Mouse (Mus musculus): ENCODE data around the gene Bri3. TPM values are rescaled to one million over a fixed set of nuclear protein-coding genes. Genes with fewer than 3 reads are reported as not detected.

Gene Bri3
- total and polyA plus RNA-seq, 2 experiments from 2014 or later = 19.4 to 124 TPM

DNA sequence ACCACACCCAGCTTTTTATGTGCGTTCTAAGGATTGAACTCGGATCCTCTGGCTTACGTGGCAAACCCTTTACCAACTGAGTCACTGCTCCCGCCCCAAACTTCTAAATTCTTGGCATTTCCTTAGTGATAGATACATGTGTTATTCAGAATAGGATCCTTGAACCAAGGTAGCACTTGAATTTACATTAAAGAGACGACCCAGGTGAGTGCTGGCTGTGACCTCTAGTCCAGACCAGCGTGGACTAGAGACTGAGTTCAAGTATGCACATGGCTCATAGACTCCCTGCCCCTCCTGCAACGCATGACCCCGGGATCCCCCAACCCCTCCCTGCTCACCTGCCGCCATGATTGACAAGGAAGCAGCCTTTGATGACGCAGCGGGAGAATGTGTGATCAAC is 162.0 kb downstream of the Bri3 start:
- Histone ChIP-seq H3K9ac (replicated peaks; ENCODE audit: low read length, poor library complexity, severe bottlenecking) (no peak overlapping the region), H3K9me3 (ENCODE audit: low read length) (no peaks in the 10 kb centered on the region), H3K27me3 (ENCODE audit: insufficient read depth, low read length) (no peaks in the 10 kb centered on the region), H3K4me1 (ENCODE audit: insufficient read depth, low read length) (no peaks in the 10 kb centered on the region), H3K4me2 (ENCODE audit: low read depth, low read length, poor library complexity, severe bottlenecking) (no peak overlapping the region), H3K36me3 (ENCODE audit: insufficient read depth, low read length) (no peaks in the 10 kb centered on the region), H3K4me3 (ENCODE audit: low read depth, low read length) (no peak overlapping the region), H3K27ac (ENCODE audit: low read depth, low read length) (no peak overlapping the region)
- 88% methylated on average over 11 of the region's 11 CpGs for WGBS
- ATAC-seq (ENCODE audit: low FRiP score) (no peak), DNase-seq (ENCODE audit: low spot score) (no peak)
- TF ChIP-seq CTCF (IDR thresholded peaks at IDR 0.05) = no peak

DNA sequence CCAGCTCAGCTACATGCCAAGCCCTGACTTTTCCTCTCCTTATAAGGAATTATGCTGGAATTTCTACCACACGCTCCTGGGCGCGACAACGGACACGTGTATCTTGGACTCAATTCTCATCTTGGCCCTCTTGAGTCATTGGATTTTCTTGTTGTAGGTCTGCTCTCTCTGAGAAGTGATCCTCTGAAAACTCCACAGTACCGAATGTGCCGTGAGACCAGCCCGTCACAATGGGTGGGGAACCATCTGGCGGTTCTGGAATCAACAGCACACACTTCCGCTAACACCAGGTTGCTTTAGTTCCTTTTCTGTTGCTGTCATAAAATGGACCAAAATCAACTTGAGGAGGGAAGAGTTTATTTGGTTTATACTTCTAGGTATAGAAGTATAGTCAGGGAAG is 166.4 kb downstream of the Bri3 start:
- Histone ChIP-seq H3K4me1 (ENCODE audit: insufficient read depth, low read length) (0 out of 2 replicates have a peak, but pooled peaks cover 6% of the 10 kb centered on the region), H3K36me3 (ENCODE audit: insufficient read depth, low read length) (no peaks in the 10 kb centered on the region), H3K27ac (ENCODE audit: low read depth, low read length) (no peak overlapping the region), H3K9ac (replicated peaks; ENCODE audit: low read length, poor library complexity, severe bottlenecking) (no peak overlapping the region), H3K27me3 (ENCODE audit: insufficient read depth, low read length) (no peaks in the 10 kb centered on the region), H3K9me3 (ENCODE audit: low read length) (no peaks in the 10 kb centered on the region), H3K4me3 (ENCODE audit: low read depth, low read length) (no peak overlapping the region), H3K4me2 (ENCODE audit: low read depth, low read length, poor library complexity, severe bottlenecking) (no peak overlapping the region)
- TF ChIP-seq CTCF (IDR thresholded peaks at IDR 0.05) = no peak
- WGBS = 98% methylated on average over 10 of the region's 10 CpGs
- ATAC-seq (ENCODE audit: low FRiP score) (no peak), DNase-seq (ENCODE audit: low spot score) (no peak)

DNA sequence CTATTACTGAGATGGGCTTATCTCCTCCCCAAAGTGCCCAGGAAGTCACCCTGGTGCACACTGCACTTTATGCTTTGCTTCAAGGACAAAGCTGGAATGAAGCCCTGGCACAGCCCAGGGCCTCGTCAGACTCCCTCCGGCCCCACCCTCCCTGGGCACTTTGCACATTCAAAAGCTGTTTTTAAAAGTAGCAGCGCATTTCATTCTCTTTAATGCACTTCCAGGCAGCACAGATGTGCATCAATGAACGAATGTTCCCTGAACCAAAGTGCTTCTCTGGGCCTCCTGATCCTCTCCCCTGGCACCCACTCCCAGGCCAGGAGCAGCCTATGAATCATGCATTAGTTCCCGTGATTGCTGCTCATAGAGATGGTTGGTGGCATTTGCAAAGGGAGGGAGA is 167.5 kb downstream of the Bri3 start:
- DNase-seq (ENCODE audit: low spot score) (no peak), ATAC-seq (ENCODE audit: low FRiP score) (no peak)
- Histone ChIP-seq H3K4me2 (ENCODE audit: low read depth, low read length, poor library complexity, severe bottlenecking) (no peak overlapping the region), H3K9me3 (ENCODE audit: low read length) (no peaks in the 10 kb centered on the region), H3K36me3 (ENCODE audit: insufficient read depth, low read length) (no peaks in the 10 kb centered on the region), H3K27me3 (ENCODE audit: insufficient read depth, low read length) (no peaks in the 10 kb centered on the region), H3K27ac (ENCODE audit: low read depth, low read length) (no peak overlapping the region), H3K4me3 (ENCODE audit: low read depth, low read length) (no peak overlapping the region), H3K4me1 (ENCODE audit: insufficient read depth, low read length) (0 out of 2 replicates have a peak, but pooled peaks cover 6% of the 10 kb centered on the region), H3K9ac (replicated peaks; ENCODE audit: low read length, poor library complexity, severe bottlenecking) (no peak overlapping the region)
- WGBS = 24% methylated on average over 5 of the region's 5 CpGs
- TF ChIP-seq CTCF (IDR thresholded peaks at IDR 0.05) = no peak

DNA sequence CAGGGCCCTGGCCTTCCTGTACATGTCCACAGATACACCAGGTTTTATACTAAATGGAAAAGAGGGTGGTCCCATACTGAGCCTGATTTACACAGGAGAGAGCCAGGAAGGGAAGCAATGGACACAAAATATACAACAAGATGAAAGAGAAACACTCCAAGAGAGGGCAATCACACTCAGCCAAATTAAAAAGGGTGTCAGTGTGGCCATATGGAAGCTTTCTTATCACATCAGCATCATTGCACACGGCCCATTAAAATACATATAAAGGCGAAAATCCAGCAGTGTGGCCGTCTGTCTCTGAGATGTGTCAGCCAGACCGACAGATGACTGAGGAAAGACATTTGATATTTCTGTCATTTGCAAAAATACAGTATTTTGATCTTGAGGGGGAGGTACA is 168.5 kb downstream of the Bri3 start:
- Histone ChIP-seq H3K36me3 (ENCODE audit: insufficient read depth, low read length) (no peaks in the 10 kb centered on the region), H3K9ac (replicated peaks; ENCODE audit: low read length, poor library complexity, severe bottlenecking) (no peak overlapping the region), H3K9me3 (ENCODE audit: low read length) (no peaks in the 10 kb centered on the region), H3K27me3 (ENCODE audit: insufficient read depth, low read length) (no peaks in the 10 kb centered on the region), H3K4me3 (ENCODE audit: low read depth, low read length) (no peak overlapping the region), H3K4me2 (ENCODE audit: low read depth, low read length, poor library complexity, severe bottlenecking) (no peak overlapping the region), H3K27ac (ENCODE audit: low read depth, low read length) (no peak overlapping the region), H3K4me1 (ENCODE audit: insufficient read depth, low read length) (0 out of 2 replicates have a peak, but pooled peaks cover 6% of the 10 kb centered on the region)
- peak; percentile 37 for DNase-seq (ENCODE audit: low spot score)
- TF ChIP-seq CTCF (IDR thresholded peaks at IDR 0.05) = no peak
- WGBS = 76% methylated on average over 4 of the region's 4 CpGs
- ATAC-seq (ENCODE audit: low FRiP score) = no peak

DNA sequence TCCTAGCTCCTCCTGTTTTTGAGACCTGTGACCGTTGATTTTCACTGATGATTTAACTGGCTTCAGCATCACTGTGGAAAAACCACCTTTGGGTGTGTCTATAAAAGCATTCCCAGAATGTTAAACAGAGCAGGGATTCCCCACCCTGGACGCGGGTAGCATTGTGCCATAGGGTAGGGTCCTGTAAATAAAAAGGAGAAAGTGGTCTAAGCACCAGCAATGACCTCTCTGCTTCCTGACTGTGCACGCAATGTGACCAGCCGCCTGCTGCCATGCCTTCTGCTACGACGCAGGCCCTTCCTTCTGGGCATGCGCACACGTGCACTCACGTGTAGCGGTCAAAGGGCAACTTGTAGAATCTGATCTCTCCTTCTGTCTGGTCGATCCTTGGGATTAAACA is 174.2 kb downstream of the Bri3 start:
- TF ChIP-seq CTCF (IDR thresholded peaks at IDR 0.05) = no peak
- no peaks in the 10 kb centered on the region for H3K27me3 ChIP-seq (ENCODE audit: insufficient read depth, low read length)

DNA sequence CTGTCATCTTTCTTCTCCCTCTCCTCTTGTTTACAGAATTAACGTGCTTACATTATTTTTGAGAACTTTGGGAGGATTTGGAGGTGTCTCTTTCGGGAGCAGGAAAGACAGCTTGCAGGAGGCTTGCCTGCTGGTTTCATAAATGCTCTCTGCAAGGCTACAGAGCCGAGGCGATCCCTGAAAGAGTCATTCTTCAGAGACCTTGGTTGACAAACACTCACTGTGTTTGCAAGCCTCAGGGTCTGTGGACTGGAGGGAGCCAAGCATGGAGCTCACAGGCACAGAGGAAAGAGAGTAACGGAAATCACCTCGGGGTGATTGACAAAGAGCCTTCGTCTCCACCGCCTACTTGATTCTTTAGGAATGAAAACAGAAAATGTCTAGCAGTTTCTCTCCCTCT is 175.8 kb downstream of the Bri3 start:
- no peak for DNase-seq (ENCODE audit: low spot score)
- H3K4me1 ChIP-seq (ENCODE audit: insufficient read depth, low read length) = no peaks in the 10 kb centered on the region
- ATAC-seq (ENCODE audit: low FRiP score) = no peak
- H3K9ac ChIP-seq (replicated peaks; ENCODE audit: low read length, poor library complexity, severe bottlenecking) = no peak overlapping the region
- no peaks in the 10 kb centered on the region for H3K36me3 ChIP-seq (ENCODE audit: insufficient read depth, low read length)
- no peak for TF ChIP-seq CTCF (IDR thresholded peaks at IDR 0.05)
- no peaks in the 10 kb centered on the region for H3K27me3 ChIP-seq (ENCODE audit: insufficient read depth, low read length)
- H3K4me2 ChIP-seq (ENCODE audit: low read depth, low read length, poor library complexity, severe bottlenecking) = no peak overlapping the region
- no peaks in the 10 kb centered on the region for H3K9me3 ChIP-seq (ENCODE audit: low read length)
- H3K27ac ChIP-seq (ENCODE audit: low read depth, low read length) = no peak overlapping the region
- WGBS = 75% methylated on average over 8 of the region's 8 CpGs
- no peak overlapping the region for H3K4me3 ChIP-seq (ENCODE audit: low read depth, low read length)

More for the DNA sequence above, 174.2 kb downstream of the Bri3 start:
- no peaks in the 10 kb centered on the region for H3K4me1 ChIP-seq (ENCODE audit: insufficient read depth, low read length)
- no peak overlapping the region for H3K27ac ChIP-seq (ENCODE audit: low read depth, low read length)
- no peaks in the 10 kb centered on the region for H3K9me3 ChIP-seq (ENCODE audit: low read length)
- no peak for ATAC-seq (ENCODE audit: low FRiP score)
- no peak overlapping the region for H3K4me2 ChIP-seq (ENCODE audit: low read depth, low read length, poor library complexity, severe bottlenecking)
- H3K36me3 ChIP-seq (ENCODE audit: insufficient read depth, low read length) = no peaks in the 10 kb centered on the region
- no peak overlapping the region for H3K9ac ChIP-seq (replicated peaks; ENCODE audit: low read length, poor library complexity, severe bottlenecking)
- no peak for DNase-seq (ENCODE audit: low spot score)
- 93% methylated on average over 12 of the region's 12 CpGs for WGBS
- H3K4me3 ChIP-seq (ENCODE audit: low read depth, low read length) = no peak overlapping the region

Data from midbrain, postnatal 0 days (tissue).